Mouse (Mus musculus) embryonic facial prominence, embryonic 15.5 days (tissue): ENCODE data around the gene Nfyc. TPM values are rescaled to one million over a fixed set of nuclear protein-coding genes. Genes with fewer than 3 reads are reported as not detected.

ENCODE experiments used
- ATAC-seq: fragments of 200-750 bp; cut with Nextera tagmentation; 2 replicates; pipeline ENCODE4 v1.8.0; 2017; ENCODE audit warnings: low read depth, moderate TSS enrichment; ENCODE audit not compliant: insufficient number of reproducible peaks, low FRiP score, low TSS enrichment
- H3K27ac ChIP-seq: fragments of 300-500 bp; sonication (generic); replicated peaks from 2 replicates; pipeline ENCODE4 v1.5.1; 2015; ENCODE audit warnings: mild to moderate bottlenecking, inconsistent platforms
- H3K27me3 ChIP-seq: fragments of 300-500 bp; sonication (generic); 2 replicates; pipeline ENCODE4 v1.6.1; 2015; ENCODE audit warnings: inconsistent platforms
- H3K36me3 ChIP-seq: fragments of 300-500 bp; sonication (generic); 2 replicates; pipeline ENCODE4 v1.6.1; 2015; ENCODE audit warnings: mild to moderate bottlenecking, inconsistent platforms
- H3K4me1 ChIP-seq: fragments of 300-500 bp; sonication (generic); 2 replicates; pipeline ENCODE4 v1.6.1; 2015; ENCODE audit warnings: inconsistent platforms
- H3K4me2 ChIP-seq: fragments of 300-500 bp; sonication (generic); replicated peaks from 2 replicates; pipeline ENCODE4 v1.6.1; 2015; ENCODE audit warnings: mild to moderate bottlenecking, inconsistent platforms
- H3K4me3 ChIP-seq: fragments of 300-500 bp; sonication (generic); replicated peaks from 2 replicates; pipeline ENCODE4 v1.5.1; 2015; ENCODE audit warnings: mild to moderate bottlenecking, inconsistent platforms
- H3K9ac ChIP-seq: fragments of 300-500 bp; sonication (generic); 2 replicates; pipeline ENCODE4 v1.6.1; 2015; ENCODE audit warnings: inconsistent platforms
- H3K9me3 ChIP-seq: fragments of 300-500 bp; sonication (generic); replicated peaks from 2 replicates; pipeline ENCODE4 v1.6.1; 2016; ENCODE audit warnings: inconsistent platforms
- WGBS: fragments of 180-500 bp; shearing (Covaris S2); methylation state at CpG from one replicate; pipeline ENCODE4 v1.1.7; 2015; 5-methylcytosine and 5-hydroxymethylcytosine counted together
- microRNA counts: library from miRNA; unstranded; fragments of <30 nt; microRNA quantifications from one replicate; lab custom pipeline; 2016
- microRNA-seq: library from miRNA; unstranded; fragments of <30 nt; microRNA quantifications from one replicate; pipeline ENCODE4, GENCODE M21; 2016; ENCODE audit warnings: borderline number of aligned reads
- polyA plus RNA-seq: library from polyadenylated mRNA; unstranded; fragments of >200 nt; fragmentation: Nextera tagmentation; extraction: Ambion mirVana; gene quantifications from 2 replicates; pipeline ENCODE4 v1.2.1, GENCODE M21; 2015

Gene Nfyc
- polyA plus RNA-seq, 1 experiment from 2014 or later, result 99.4 TPM

- no peak for ATAC-seq
- H3K4me3 ChIP-seq, result no peak overlapping the region
- H3K9me3 ChIP-seq, result no peaks in the 10 kb centered on the region
- 86% methylated on average over 6 of the region's 6 CpGs for WGBS
- no peak overlapping the region for H3K27ac ChIP-seq
- H3K9ac ChIP-seq, result no peak overlapping the region
- no peak overlapping the region for H3K4me2 ChIP-seq
- H3K36me3 ChIP-seq, result no peaks in the 10 kb centered on the region
- H3K27me3 ChIP-seq, result no peaks in the 10 kb centered on the region
- peaks cover 45% of the 10 kb centered on the region for H3K4me1 ChIP-seq
These were observed 118.4 kb downstream of the Nfyc start for GRCm38 (mm10) chr4:120713021-120713420.

- Histone ChIP-seq H3K27me3 (no peaks in the 10 kb centered on the region), H3K4me1 (peaks cover 45% of the 10 kb centered on the region), H3K9me3 (no peaks in the 10 kb centered on the region), H3K4me3 (no peak overlapping the region), H3K9ac (no peak overlapping the region), H3K27ac (no peak overlapping the region; the same call in 1 of the 2 replicates), H3K36me3 (no peaks in the 10 kb centered on the region), H3K4me2 (no peak overlapping the region)
- ATAC-seq, result no peak
- 60% methylated on average over 12 of the region's 12 CpGs for WGBS
These were observed 119.1 kb downstream of the Nfyc start for GRCm38 (mm10) chr4:120712236-120712635.

MicroRNAs within 50 kb of the gene (microRNA counts, 519-probe panel; counts per million panel counts)
- microRNA mmu-miR-30e (lab: Ali Mortazavi, UCI), result 2,641 counts per million, percentile 62 among the panel's probes with 10 or more counts

Small RNA genes within 50 kb of the gene (microRNA-seq; reads per million reads assigned to microRNA genes)
- gene Gm23936 (not detected), gene Mir30c-1 (48.5 reads per million, percentile 46 among the genes with 10 or more reads in this experiment), gene Mir30e (not detected), gene Mir30f (not detected)

Other genes starting within 250 kb of the Nfyc start
- gene Gm8439, start 242.8 kb downstream of the Nfyc start, polyA plus RNA-seq, result not detected in 2 replicates
- gene Cited4, start 165.0 kb downstream of the Nfyc start, polyA plus RNA-seq, result 5.6 and 6.8 TPM in 2 replicates
- 5.1 and 5.5 TPM in 2 replicates for gene Kcnq4, start 83.0 kb downstream of the Nfyc start, polyA plus RNA-seq
- gene Rims3, start 23.2 kb upstream of the Nfyc start, polyA plus RNA-seq, result 1.6 and 2.4 TPM in 2 replicates
- gene Exo5, start 93.4 kb upstream of the Nfyc start, polyA plus RNA-seq, result 25.9 and 26.4 TPM in 2 replicates
- 6.9 and 7.9 TPM in 2 replicates for gene Zfp69, start 120.1 kb upstream of the Nfyc start, polyA plus RNA-seq
- gene Smap2, start 185.7 kb upstream of the Nfyc start, polyA plus RNA-seq, result 14.9 and 15.7 TPM in 2 replicates
- 67.2 and 97.9 TPM in 2 replicates for gene Col9a2, start 207.8 kb upstream of the Nfyc start, polyA plus RNA-seq